Mouse (Mus musculus) ovary, postnatal 36 days (tissue): ENCODE data around the gene Irf4.

Source experiments
- DNase-seq: peaks from one replicate; pipeline ENCODE4 v3.0.0; 2022; ENCODE audit warnings: low spot score, mixed read lengths

Gene Irf4

GRCm38 (mm10) chr13:30738310-30738840 lies 10.7 kb upstream of the Irf4 start:
- DNase-seq, result no peak

DNA sequence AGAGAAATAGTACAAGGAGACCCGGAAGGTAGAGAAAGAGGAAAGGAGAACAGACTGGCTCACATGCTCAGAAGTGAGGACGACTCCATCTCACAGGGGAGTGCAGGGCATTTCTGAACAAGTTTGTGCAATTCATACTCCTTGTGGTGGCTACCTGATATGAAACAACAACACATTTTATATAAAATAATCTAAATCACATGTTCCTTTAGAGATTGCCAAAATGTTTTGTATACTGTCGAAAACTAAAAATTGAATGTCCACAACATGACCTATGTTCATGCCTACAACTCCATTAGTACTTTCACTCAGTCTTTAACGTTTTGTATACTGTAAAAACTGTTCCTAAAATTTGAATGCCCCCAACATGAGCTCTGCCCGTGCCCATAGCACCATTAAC lies 7.9 kb upstream of the Irf4 start:
- no peak for DNase-seq

DNA sequence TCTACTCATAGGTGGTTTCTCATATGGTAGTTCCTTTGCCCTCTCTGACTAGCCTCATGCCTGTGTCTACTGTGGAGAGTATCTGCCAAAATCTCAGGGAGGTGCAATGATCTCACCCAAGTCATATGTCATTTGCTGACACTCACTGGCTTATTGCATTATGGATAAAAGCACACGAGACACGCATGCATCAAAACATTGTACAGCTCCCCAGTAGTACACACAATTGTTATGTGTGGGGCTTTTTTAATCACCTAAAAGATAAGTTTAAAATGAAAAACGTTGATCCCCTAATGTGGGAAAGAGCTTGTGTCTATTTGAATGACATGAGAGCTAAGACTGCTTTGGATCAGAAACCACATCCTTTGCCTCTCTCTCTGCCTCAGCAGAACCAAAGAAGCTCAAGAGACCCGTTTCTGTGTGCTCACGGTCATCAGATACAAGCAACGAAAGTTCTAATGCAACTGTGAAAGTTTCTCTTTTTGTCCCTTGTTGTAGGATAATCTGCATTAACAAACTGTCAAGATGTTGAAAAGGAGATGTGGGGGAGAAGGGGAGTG lies 6.5 kb upstream of the Irf4 start:
- DNase-seq, result no peak

DNA sequence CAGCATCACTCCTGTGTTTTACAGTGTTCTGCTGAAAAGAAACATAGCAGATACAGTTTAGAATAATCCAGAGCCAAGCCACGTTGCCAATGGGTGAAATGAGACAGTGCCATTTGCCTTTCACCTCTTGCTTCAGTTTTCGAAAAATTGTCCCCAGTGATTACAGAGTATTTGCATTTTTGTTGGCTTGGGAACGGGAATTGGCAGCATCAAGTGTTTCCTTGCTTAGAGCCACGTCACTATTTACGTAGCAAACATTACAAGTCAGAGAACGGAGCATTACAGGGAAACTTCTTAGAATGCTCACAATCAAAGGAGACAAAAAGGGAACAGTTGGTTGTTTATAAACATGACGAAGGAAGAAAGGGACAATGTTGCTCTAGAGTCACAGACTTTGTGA lies 3.9 kb upstream of the Irf4 start:
- no peak for DNase-seq

DNA sequence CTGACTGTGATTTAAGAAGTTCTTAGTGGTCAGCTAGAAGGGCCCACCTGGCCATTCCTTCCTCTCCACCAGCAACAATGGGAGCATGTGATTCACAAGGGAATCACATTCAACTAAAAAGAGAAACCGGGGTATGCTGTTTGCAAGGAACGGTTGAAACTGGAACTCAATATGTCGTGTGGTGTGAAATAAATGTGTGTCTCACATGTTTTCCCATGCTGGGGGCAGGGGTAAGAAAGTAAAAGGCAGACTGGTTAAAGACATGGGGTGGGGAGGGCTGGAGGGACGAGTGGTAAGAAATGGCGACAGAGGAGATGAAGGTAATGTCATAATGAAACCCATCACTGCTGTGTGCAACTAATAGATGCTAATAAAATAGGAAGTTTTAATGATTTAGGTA lies 2.0 kb upstream of the Irf4 start:
- no peak for DNase-seq

GRCm38 (mm10) chr13:30747504-30747903 lies 1.5 kb upstream of the Irf4 start:
- DNase-seq, result no peak

DNA sequence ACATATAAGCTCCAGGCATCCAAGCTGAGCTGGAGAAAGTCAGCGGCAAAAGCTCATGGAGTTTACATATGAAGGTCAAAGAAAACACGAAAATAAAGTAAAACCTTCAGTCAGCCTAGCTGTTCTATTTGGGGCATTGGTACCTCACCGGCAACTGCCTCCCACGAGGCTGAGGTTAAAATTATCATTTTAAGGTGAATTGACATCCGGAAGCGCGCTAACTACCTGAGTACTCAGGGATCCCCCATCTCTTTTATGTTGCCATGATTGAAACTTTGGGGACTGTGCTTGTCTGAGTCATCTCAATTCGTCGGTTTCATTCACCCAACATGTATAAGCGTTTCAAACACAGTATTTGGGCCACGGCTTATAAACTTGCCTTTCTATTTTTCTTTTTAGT lies 705 bp upstream of the Irf4 start:
- no peak for DNase-seq

DNA sequence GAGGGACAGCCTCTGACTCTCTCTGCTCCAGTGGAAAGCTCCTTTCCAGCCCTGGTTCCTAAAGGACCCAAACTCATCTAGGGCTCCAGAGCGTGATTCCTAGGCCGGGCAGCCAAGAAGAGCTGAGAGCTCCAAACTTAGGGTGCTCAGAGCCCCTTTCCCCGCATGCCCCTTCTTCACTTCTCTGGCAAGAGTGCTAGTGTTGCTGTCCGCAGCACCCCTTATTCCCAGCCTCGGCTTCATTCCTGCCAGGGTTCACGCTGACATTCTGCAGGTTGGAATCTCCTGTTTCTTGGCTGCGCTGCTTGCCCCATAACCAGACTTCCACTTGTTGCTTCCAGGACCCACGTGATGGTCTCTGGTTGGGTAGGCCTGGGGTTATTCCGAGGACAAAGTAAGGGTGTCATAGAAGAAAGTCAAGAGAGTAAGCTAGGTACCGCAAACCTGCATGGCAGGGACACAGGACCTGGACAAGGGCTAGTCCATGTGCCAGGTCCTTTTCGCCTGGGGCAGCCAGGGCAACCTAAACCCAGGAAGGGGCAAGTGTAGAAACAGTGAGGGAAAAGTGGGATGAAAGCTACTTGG lies 623 bp downstream of the Irf4 start:
- DNase-seq, result no peak

- no peak for DNase-seq
Observed at GRCm38 (mm10) chr13:30750461-30751303, 1.7 kb downstream of the Irf4 start.

GRCm38 (mm10) chr13:30751304-30751580 lies 2.2 kb downstream of the Irf4 start:
- no peak for DNase-seq

DNA sequence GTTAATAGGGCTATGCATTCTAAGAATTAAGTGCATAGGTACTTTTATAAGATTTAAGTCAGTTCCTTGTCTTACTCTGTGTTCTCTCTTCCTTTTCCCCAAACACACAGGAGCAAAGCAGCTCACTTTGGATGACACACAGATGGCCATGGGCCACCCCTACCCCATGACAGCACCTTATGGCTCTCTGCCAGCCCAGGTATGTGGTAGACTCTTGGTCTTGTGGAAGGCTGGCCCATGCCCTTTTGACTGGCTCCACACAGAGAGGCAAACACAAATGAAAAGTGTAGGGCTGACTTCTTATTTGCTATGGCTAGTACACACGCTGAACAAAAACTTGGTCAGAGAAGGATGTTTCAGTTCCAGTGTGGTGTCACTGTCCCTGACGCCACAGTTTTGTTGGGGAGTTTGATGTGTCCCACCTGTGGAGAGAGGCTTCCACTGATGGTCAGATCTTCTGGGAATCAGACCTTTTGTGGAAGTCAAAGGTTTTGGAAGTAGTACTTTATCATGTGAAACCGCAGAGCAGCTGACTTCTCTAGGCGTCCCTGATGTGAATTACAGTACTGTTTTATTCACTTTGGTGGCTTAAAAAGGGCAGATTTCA lies 3.7 kb downstream of the Irf4 start:
- DNase-seq, result no peak

GRCm38 (mm10) chr13:30753441-30753840 lies 4.4 kb downstream of the Irf4 start:
- no peak for DNase-seq

DNA sequence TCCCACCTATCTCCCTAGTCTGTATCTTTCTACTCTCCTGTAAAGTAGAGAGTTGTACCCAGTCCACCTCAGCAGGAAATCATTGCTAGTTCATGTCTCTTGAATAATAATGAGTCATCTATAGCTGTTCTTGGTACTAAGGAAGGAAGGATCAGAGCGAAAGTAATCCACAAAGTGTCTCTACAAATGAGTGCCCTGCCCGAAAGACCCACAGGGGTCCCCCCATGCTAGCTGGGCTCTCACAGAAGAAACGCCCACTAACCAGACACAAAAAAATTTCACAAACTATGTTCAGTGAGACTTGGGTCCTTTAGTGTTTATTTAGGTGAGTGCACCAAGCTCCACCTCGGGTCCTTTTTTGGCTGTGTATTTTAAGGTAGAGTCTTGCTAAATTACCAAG lies 5.0 kb downstream of the Irf4 start:
- DNase-seq, result no peak

DNA sequence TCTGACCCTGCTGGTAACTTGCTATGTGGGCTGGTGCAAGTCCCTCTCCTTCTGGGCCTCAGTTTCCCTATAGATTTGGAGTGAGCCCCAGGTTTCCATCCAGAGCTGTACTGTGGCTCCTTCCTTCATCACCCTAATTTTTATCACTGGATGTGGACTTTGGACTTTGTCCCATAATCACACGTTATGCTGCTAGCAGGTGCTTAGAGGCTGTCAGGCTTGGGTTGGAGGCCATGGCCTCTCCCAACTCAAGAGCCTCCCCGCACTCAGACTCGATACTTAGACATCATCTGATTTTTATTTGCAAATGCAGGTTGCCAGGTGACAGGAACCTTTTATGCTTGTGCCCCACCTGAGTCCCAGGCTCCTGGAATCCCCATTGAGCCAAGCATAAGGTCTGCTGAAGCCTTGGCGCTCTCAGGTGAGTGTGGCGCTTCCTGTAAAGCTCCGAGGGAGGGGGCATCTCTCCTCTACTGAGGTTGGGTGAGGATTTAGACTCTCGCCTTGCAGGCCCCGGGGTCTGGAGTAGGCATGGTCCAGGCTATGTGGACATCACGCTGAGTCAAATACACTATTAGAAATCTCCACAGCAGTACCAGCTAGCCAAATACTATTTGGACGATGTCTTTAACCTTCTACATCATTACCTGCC lies 5.9 kb downstream of the Irf4 start:
- no peak for DNase-seq

- no peak for DNase-seq
Observed at GRCm38 (mm10) chr13:30755577-30755976, 6.6 kb downstream of the Irf4 start.

GRCm38 (mm10) chr13:30755998-30756639 lies 7.1 kb downstream of the Irf4 start:
- DNase-seq, result no peak

GRCm38 (mm10) chr13:30757264-30757900 lies 8.4 kb downstream of the Irf4 start:
- no peak for DNase-seq

DNA sequence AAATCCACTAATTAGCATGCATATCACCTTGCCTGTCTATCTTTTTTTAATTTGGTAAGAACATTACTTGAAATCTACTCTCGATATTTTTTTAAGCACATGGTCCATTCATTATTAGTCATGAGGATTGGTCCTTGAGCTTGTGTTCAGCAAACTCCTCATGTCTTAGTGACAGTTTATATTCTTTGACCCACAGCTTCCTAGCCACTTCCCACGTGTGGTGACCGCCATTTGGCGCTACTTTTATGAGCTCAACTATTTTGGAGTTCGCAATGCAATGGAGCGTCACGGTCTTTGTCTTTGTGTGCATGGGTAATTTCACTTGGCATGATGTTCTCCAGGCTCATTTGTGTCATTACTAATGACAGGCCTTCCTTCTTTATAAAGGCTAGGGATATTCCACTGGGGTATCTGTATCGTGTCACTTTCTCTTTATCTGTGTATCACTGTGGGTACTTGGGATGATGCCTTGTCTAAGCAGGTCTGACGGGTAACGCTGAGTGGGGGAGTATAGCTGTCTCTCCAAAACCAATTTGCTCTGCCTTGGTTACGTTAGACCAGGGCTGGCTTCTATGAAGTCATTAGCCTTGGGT lies 9.9 kb downstream of the Irf4 start:
- no peak for DNase-seq

GRCm38 (mm10) chr13:30760374-30761090 lies 11.5 kb downstream of the Irf4 start:
- DNase-seq, result no peak

GRCm38 (mm10) chr13:30761151-30761631 lies 12.2 kb downstream of the Irf4 start:
- DNase-seq, result no peak
